Mouse (Mus musculus): ENCODE data around the gene Mpz. TPM values are rescaled to one million over a fixed set of nuclear protein-coding genes. Genes with fewer than 3 reads are reported as not detected.
"Not testable (repeated sequence)": the region's sequence is repeated elsewhere in the genome, so short reads cannot be mapped to it uniquely, and the experiment has no call there.

Gene Mpz
- total RNA-seq, 1 experiment from 2014 or later = not detected

- ATAC-seq (ENCODE audit: extremely low read depth, insufficient number of reproducible peaks, low FRiP score, poor library complexity, severe bottlenecking) = peak; percentile 73
Measured at GRCm38 (mm10) chr1:171122932-171123331, 27.6 kb upstream of the Mpz start.

- no peak for ATAC-seq (ENCODE audit: extremely low read depth, insufficient number of reproducible peaks, low FRiP score, poor library complexity, severe bottlenecking)
Measured at GRCm38 (mm10) chr1:171124398-171124797, 26.1 kb upstream of the Mpz start.

DNA sequence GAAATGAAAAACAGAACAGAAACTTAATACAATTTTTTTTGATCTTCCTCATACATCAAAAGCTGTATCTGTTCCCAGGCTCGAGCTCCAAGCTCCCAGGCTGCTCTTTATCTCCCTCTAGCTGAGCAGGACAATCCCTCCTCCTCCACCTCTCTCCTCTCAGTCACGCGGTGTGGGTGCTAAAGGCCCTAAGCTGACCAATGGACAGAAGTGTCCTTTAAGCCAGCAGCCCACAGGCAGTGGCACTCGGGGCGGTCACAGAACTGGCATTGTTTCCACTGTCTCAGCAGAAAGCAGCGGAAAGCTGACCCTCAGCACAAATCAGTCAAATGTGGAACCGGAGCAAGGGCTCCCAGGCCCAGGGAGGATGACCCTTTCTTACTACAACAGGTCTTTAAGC is 21.3 kb upstream of the Mpz start:
- ATAC-seq (ENCODE audit: extremely low read depth, insufficient number of reproducible peaks, low FRiP score, poor library complexity, severe bottlenecking) = no peak

GRCm38 (mm10) chr1:171130971-171131370 is 19.5 kb upstream of the Mpz start:
- ATAC-seq (ENCODE audit: extremely low read depth, insufficient number of reproducible peaks, low FRiP score, poor library complexity, severe bottlenecking) = no peak

DNA sequence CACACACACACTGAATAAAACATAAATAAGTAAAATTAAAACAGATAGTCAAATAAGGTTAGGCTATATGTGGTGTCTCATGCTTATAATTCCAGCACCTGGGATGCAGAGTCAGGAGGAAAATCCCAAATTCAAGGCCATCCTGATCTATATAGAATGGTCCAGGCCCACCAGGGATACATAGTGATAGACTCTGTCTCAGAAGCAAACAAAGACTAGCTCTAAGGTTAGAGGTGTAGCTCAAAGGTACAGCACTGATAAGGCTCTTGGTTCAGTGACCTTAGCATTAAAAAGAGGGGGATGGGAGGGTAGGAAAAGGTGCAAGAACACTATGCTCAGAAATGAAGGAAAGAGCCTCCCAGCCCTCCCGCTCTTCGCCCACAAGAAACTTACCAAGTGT is 14.9 kb upstream of the Mpz start:
- ATAC-seq (ENCODE audit: extremely low read depth, insufficient number of reproducible peaks, low FRiP score, poor library complexity, severe bottlenecking) = no peak

DNA sequence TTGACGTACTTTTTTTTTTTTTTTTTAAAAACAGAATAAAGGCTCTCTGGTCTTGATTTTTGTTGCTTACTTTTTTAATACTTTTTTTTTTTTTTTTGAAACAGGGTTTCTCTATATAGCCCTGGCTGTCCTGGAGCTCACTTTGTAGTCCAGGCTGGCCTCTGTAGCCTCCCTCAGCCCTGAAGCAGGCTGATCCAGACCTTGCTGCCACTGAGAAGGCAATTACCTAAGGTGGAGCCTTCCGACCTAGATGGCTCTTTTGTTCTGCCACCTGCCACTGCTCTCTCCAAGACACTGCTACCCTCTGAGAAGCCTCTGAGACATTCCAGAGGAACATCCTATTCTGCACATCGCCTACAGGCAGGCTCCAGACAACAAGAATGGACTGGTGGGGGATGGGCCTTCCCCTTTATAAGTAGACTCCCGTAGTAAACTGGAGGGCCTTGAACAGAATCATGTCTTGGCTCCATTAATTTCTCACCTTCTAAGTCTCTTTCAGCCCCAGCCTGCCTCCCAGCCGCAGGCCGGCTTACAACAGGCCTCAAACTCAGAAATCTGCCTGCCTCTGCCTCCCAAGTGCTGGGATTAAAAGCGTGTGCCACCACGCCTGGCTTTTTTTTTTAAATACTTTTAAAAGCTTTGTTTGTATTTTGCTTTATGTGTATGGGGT is 12.9 kb upstream of the Mpz start:
- ATAC-seq (ENCODE audit: extremely low read depth, insufficient number of reproducible peaks, low FRiP score, poor library complexity, severe bottlenecking) = not testable (repeated sequence)

DNA sequence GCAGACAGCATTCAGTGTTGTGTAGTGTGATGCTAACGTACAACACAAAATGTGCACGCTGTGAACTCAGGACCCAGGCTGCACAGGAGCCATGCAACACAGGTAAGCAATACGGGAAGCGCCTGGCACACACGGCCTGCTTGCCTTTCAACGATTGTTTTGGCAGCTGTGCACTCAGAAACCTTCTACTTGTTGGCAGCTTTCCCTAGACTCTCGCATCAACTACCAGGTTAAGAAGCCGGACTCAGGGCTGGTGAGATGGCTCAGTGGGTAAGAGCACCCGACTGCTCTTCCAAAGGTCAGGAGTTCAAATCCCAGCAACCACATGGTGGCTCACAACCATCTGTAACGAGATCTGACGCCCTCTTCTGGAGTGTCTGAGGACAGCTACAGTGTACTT is 7.5 kb upstream of the Mpz start:
- not testable (repeated sequence) for ATAC-seq (ENCODE audit: extremely low read depth, insufficient number of reproducible peaks, low FRiP score, poor library complexity, severe bottlenecking)

GRCm38 (mm10) chr1:171150838-171151391 is 404 bp downstream of the Mpz start:
- ATAC-seq (ENCODE audit: extremely low read depth, insufficient number of reproducible peaks, low FRiP score, poor library complexity, severe bottlenecking) = no peak

DNA sequence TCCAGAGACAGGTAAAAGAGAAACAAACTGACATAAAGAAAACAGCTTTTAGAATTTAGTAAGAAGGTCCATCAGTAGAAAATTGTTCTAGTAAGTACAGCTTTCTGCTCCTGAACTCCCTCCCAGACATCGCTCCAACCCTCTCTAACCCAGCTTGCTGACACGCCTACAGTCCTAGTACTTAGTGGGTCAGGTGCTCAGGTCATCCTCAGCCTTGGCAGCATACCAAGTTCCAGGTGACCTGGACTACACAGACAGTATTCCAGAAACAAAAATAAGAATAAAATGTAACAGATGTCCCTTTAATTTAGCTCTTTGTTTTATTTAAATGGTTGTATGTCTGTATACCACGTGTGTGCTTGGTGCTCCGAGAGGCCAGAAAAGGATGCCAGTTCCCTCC is 1.5 kb downstream of the Mpz start:
- no peak for ATAC-seq (ENCODE audit: extremely low read depth, insufficient number of reproducible peaks, low FRiP score, poor library complexity, severe bottlenecking)

DNA sequence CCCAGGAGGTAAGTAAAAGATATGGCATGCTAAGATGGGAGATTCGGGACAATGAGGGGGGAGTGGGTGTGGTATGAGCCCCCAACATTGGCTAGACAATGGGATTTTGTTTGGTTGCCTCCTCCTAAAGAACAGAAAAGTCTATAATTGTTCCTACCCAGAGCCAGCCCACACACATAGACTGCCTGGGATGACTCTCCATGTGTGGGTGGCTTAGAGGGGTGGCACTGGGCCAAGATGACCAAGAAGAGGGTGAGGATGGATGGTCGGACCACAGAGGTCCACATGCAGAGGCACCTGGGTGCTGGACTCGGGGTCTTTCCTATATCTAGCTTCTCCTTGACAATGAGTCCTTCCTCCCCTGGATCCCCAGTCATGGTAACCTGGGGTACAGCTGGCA is 6.1 kb downstream of the Mpz start:
- ATAC-seq (ENCODE audit: extremely low read depth, insufficient number of reproducible peaks, low FRiP score, poor library complexity, severe bottlenecking) = no peak

- no peak for ATAC-seq (ENCODE audit: extremely low read depth, insufficient number of reproducible peaks, low FRiP score, poor library complexity, severe bottlenecking)
Measured at GRCm38 (mm10) chr1:171157965-171158364, 7.5 kb downstream of the Mpz start.

GRCm38 (mm10) chr1:171159485-171159975 is 9.0 kb downstream of the Mpz start:
- no peak for ATAC-seq (ENCODE audit: extremely low read depth, insufficient number of reproducible peaks, low FRiP score, poor library complexity, severe bottlenecking)

- ATAC-seq (ENCODE audit: extremely low read depth, insufficient number of reproducible peaks, low FRiP score, poor library complexity, severe bottlenecking) = no peak
Measured at GRCm38 (mm10) chr1:171162526-171162925, 12.0 kb downstream of the Mpz start.

DNA sequence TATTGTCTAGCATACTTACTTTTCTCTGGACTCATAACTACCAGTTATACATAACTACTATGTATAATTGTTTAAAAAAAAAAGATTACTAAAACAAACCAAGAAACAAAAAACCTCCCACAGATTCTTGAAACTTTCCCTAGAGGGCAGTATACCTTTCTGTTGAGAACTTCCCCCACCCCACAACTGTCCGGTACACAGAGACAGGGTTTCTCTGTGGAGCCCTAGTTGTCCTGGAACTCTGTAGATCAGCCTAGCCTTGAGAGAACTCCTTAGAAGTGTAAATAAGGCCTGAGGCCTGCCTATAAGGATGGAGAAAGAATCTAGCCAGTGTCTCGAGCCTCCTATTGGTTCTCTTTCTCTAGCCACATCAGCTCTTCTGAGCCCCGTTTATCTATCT is 13.7 kb downstream of the Mpz start:
- no peak for ATAC-seq (ENCODE audit: extremely low read depth, insufficient number of reproducible peaks, low FRiP score, poor library complexity, severe bottlenecking)

GRCm38 (mm10) chr1:171165629-171166345 is 15.3 kb downstream of the Mpz start:
- ATAC-seq (ENCODE audit: extremely low read depth, insufficient number of reproducible peaks, low FRiP score, poor library complexity, severe bottlenecking) = no peak

GRCm38 (mm10) chr1:171168906-171169305 is 18.4 kb downstream of the Mpz start:
- ATAC-seq (ENCODE audit: extremely low read depth, insufficient number of reproducible peaks, low FRiP score, poor library complexity, severe bottlenecking) = no peak

- no peak for ATAC-seq (ENCODE audit: extremely low read depth, insufficient number of reproducible peaks, low FRiP score, poor library complexity, severe bottlenecking)
Measured at GRCm38 (mm10) chr1:171169913-171170312, 19.4 kb downstream of the Mpz start.

DNA sequence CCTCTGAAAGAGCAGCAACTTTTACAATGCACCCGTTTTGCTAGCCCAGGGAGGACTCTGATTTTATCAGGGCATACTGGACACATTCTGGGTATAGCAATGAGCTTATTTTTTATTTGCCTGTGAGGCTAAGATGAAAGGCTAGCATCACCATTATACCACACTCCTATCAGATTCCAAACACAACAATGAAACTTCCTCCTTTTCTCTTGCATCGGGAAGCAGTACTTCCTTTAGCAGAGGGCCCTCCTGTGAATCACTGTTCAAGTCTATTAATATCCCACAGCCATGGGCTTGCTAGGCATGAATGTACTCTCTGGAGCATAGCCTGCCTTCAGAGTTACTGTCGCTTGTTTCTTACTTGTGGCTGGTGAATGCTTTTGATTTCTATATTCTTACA is 20.6 kb downstream of the Mpz start:
- no peak for ATAC-seq (ENCODE audit: extremely low read depth, insufficient number of reproducible peaks, low FRiP score, poor library complexity, severe bottlenecking)

DNA sequence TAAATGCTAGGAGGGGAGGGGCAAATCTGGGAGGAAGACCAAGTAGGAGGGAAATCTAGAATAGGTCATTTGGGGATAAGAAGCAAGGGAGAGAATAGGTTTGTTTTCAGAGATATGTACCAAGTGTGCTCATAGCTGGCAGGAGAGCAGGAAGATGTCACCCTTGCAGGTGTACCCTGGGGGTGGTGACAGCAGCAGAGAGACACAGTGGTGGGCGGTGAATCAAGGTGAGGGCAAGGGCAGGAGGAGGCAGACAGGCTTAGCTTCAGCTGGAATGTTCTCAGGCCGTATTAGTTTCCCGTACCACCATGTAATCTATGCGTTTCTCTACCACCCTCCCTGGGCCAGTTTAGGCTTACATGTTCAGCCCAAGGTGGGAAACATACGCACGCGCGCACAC is 22.3 kb downstream of the Mpz start:
- ATAC-seq (ENCODE audit: extremely low read depth, insufficient number of reproducible peaks, low FRiP score, poor library complexity, severe bottlenecking) = no peak

- ATAC-seq (ENCODE audit: extremely low read depth, insufficient number of reproducible peaks, low FRiP score, poor library complexity, severe bottlenecking) = no peak
Measured at GRCm38 (mm10) chr1:171179487-171180171, 29.1 kb downstream of the Mpz start.
